Mouse (Mus musculus) embryonic facial prominence, embryonic 12.5 days (tissue): Measurements from ENCODE around the gene Borcs6. TPM values are rescaled to one million over a fixed set of nuclear protein-coding genes. Genes with fewer than 3 reads are reported as not detected.

ENCODE experiments used
- ATAC-seq: fragments of 200-750 bp; cut with Nextera tagmentation; 2 replicates; pipeline ENCODE4 v1.8.0; 2017; ENCODE audit not compliant: insufficient number of reproducible peaks, insufficient read depth, low FRiP score, low TSS enrichment
- H3K27ac ChIP-seq: fragments of 300-500 bp; sonication (generic); 2 replicates; pipeline ENCODE4 v1.5.1; 2016; ENCODE audit warnings: mild to moderate bottlenecking
- H3K27me3 ChIP-seq: fragments of 300-500 bp; sonication (generic); 2 replicates; pipeline ENCODE4 v1.6.1; 2016; ENCODE audit warnings: mild to moderate bottlenecking, moderate library complexity
- H3K36me3 ChIP-seq: fragments of 300-500 bp; sonication (generic); 2 replicates; pipeline ENCODE4 v1.6.1; 2016; ENCODE audit warnings: mild to moderate bottlenecking
- H3K4me1 ChIP-seq: fragments of 300-500 bp; sonication (generic); 2 replicates; pipeline ENCODE4 v1.6.1; 2016
- H3K4me2 ChIP-seq: fragments of 300-500 bp; sonication (generic); replicated peaks from 2 replicates; pipeline ENCODE4 v1.6.1; 2016; ENCODE audit warnings: mild to moderate bottlenecking, moderate library complexity
- H3K4me3 ChIP-seq: fragments of 300-500 bp; sonication (generic); 2 replicates; pipeline ENCODE4 v1.5.1; 2016; ENCODE audit warnings: mild to moderate bottlenecking
- H3K9ac ChIP-seq: fragments of 300-500 bp; sonication (generic); 2 replicates; pipeline ENCODE4 v1.6.1; 2016; ENCODE audit warnings: mild to moderate bottlenecking, moderate library complexity
- H3K9me3 ChIP-seq: fragments of 300-500 bp; sonication (generic); 2 replicates; pipeline ENCODE4 v1.6.1; 2016; ENCODE audit warnings: mild to moderate bottlenecking, moderate library complexity
- WGBS: fragments of 180-500 bp; shearing (Covaris S2); methylation state at CpG from one replicate; pipeline ENCODE4 v1.1.7; 2016; 5-methylcytosine and 5-hydroxymethylcytosine counted together
- polyA plus RNA-seq: library from polyadenylated mRNA; unstranded; fragments of >200 nt; fragmentation: Nextera tagmentation; extraction: Ambion mirVana; gene quantifications from 2 replicates; pipeline ENCODE4 v1.2.1, GENCODE M21; 2016

Borcs6 gene
- polyA plus RNA-seq, 1 experiment from 2014 or later = 12.3 TPM

DNA sequence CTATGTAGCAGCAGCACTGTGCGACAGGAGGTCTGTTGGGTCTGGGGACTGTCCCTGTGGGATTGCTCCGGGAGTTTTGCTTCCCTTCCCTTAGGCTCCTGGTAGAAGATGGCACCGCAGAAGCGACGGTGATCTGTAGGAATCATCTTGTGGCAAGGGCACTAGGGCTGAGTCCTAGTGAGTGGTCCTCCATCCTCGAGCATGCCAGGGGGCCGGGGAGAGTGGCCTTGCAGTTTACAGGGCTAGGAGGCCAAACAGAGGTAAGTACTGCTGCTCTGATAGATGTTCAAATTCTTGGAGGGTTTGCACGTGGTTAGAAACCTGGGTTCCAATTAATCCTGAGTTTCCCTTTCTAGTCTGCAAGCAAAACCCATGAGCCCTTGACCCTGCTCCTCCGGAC is 24.1 kb upstream of the Borcs6 start:
- 0 out of 2 replicates have a peak overlapping the region, but pooled peaks have one; percentile 62 for H3K4me3 ChIP-seq
- H3K36me3 ChIP-seq = peaks cover 54% of the 10 kb centered on the region

DNA sequence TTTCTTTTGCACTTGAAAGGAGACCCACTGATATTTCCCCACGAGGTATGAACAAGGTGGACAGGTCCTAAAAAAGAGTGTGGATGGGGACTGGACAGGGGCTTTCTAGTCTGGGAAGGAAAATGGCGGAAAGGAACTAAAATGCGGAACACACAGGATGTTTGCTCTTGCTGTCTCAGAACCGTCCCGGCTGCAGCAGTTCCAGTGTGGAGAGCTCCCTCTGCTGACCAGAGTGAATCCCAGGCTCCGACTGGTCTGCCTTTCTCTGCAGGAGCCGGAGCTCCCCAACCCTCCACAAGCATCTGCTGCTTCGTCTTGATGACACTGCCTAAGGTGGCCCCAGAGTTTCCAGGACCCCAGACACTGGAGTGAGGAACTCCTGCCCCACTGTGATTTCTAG is 23.7 kb upstream of the Borcs6 start:
- ATAC-seq = no peak
- Histone ChIP-seq H3K27ac (peak overlapping the region; percentile 64; the same call in 1 of the 2 replicates), H3K4me2 (peak overlapping the region; percentile 47), H3K27me3 (no peaks in the 10 kb centered on the region), H3K9me3 (no peaks in the 10 kb centered on the region), H3K4me1 (peaks cover 27% of the 10 kb centered on the region), H3K9ac (no peak overlapping the region), H3K36me3 (peaks cover 50% of the 10 kb centered on the region), H3K4me3 (peak overlapping the region; percentile 62; the same call in 1 of the 2 replicates)
- 9% methylated on average over 8 of the region's 8 CpGs for WGBS

More for the DNA sequence above, 24.1 kb upstream of the Borcs6 start:
- WGBS = 80% methylated on average over 9 of the region's 9 CpGs
- Histone ChIP-seq H3K27me3 (no peaks in the 10 kb centered on the region), H3K4me1 (peaks cover 27% of the 10 kb centered on the region), H3K27ac (peak overlapping the region; percentile 64; the same call in 1 of the 2 replicates), H3K9ac (no peak overlapping the region), H3K9me3 (no peaks in the 10 kb centered on the region), H3K4me2 (peak overlapping the region; percentile 47; the same call in 1 of the 2 replicates)
- no peak for ATAC-seq

DNA sequence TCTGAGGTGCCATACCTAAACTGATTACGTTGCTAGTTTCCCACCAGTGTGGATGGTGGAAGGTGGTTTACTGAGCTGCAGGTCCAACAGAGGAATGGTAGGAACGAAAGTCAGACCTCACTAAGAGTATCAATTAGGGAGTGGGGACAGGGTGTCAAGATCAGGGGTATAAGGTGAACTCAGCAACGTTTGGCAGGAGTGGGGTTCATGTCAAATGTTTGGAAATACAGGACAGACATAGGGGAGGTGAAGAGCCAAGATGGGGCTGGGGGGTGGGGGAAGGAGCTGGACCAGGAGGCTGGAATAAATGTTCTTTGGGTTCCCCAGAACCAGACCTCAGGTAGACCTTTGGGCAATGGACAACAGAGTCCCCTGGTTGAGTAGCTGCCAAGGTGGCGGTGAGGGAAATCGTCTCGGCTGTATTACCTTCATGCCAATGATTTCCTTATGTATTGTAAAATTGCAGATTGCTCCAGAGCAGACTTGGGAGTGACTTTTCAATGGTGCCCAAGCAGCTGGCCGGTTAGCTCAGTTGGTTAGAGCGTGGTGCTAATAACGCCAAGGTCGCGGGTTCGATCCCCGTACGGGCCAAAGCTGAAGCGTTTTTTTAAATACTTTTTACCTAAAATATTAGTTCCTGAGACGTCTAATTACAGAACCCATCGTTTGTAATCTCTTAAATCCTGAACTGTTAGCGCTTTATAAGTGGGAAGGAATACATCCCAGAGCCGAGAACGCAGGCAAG is 22.9 kb upstream of the Borcs6 start:
- 10% methylated on average over 20 of the region's 20 CpGs for WGBS
- Histone ChIP-seq H3K4me1 (peaks cover 27% of the 10 kb centered on the region), H3K9me3 (no peaks in the 10 kb centered on the region), H3K9ac (peak overlapping the region; percentile 53), H3K4me2 (peak overlapping the region; percentile 47), H3K27me3 (no peaks in the 10 kb centered on the region), H3K36me3 (peaks cover 41% of the 10 kb centered on the region), H3K27ac (peak overlapping the region; percentile 87), H3K4me3 (peak overlapping the region; percentile 62)
- no peak for ATAC-seq

DNA sequence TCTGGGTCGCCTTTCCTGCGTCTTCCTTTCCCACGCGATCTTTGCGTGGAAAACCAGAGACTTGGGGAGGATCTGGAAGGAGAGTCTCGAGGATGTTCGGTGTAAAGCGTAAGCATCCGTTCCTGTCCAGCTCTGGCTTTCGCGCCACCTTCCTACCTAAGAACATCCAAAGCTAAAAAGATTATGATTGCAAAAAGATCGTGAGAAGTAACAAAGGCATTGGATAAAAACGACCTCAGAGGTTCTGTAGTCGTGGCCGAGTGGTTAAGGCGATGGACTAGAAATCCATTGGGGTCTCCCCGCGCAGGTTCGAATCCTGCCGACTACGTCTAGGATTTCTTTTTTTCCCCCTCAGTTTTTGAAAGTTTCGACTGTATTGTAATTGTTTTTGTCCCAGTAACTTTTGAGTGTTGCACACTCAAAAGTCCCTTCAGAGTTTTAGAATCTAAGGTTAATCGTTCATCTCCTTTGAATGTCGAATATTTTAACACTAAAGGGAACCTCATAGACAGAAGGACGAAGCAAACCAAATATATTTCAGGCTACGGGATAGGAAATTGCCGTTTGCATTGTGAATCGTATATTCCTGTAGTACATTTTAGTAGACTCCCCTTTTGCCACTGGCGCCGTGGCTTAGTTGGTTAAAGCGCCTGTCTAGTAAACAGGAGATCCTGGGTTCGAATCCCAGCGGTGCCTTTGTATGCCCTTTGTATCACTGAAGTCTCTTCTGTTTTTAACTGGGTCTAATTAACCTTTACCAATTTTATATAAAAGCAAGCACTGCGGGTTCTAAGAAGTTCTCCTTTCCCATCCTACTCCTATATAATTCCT is 22.1 kb upstream of the Borcs6 start:
- under 1% methylated on average over 34 of the region's 34 CpGs for WGBS
- Histone ChIP-seq H3K27me3 (no peaks in the 10 kb centered on the region), H3K27ac (peak overlapping the region; percentile 87), H3K4me3 (peak overlapping the region; percentile 62), H3K9ac (peak overlapping the region; percentile 53), H3K9me3 (no peaks in the 10 kb centered on the region), H3K36me3 (peaks cover 36% of the 10 kb centered on the region), H3K4me2 (peak overlapping the region; percentile 47), H3K4me1 (peaks cover 27% of the 10 kb centered on the region)
- ATAC-seq = no peak

DNA sequence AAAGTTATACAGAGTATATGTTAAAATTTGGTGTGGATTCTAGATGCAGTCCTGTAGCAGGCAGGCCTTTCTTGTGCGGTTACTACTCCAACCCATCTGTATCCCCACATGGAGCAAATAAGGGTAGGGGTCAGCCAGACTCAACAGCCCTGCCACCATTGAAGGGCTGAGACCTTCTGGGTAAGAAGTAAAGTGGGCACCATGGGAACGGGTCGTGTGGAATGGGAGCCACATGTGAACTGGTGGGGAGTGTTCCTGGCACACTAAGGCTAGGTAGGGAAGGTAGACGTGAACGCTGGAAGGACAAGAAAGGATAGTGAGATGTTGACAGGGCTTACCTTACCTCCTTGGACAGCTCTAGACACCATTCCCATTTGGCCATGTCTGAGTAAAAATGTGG is 21.3 kb upstream of the Borcs6 start:
- Histone ChIP-seq H3K9me3 (no peaks in the 10 kb centered on the region), H3K4me3 (no peak overlapping the region), H3K4me1 (peaks cover 27% of the 10 kb centered on the region), H3K36me3 (peaks cover 29% of the 10 kb centered on the region), H3K9ac (no peak overlapping the region), H3K27ac (no peak overlapping the region), H3K4me2 (0 out of 2 replicates have a peak overlapping the region, but pooled peaks have one; percentile 47), H3K27me3 (no peaks in the 10 kb centered on the region)
- no peak for ATAC-seq
- WGBS = 65% methylated on average over 5 of the region's 5 CpGs

DNA sequence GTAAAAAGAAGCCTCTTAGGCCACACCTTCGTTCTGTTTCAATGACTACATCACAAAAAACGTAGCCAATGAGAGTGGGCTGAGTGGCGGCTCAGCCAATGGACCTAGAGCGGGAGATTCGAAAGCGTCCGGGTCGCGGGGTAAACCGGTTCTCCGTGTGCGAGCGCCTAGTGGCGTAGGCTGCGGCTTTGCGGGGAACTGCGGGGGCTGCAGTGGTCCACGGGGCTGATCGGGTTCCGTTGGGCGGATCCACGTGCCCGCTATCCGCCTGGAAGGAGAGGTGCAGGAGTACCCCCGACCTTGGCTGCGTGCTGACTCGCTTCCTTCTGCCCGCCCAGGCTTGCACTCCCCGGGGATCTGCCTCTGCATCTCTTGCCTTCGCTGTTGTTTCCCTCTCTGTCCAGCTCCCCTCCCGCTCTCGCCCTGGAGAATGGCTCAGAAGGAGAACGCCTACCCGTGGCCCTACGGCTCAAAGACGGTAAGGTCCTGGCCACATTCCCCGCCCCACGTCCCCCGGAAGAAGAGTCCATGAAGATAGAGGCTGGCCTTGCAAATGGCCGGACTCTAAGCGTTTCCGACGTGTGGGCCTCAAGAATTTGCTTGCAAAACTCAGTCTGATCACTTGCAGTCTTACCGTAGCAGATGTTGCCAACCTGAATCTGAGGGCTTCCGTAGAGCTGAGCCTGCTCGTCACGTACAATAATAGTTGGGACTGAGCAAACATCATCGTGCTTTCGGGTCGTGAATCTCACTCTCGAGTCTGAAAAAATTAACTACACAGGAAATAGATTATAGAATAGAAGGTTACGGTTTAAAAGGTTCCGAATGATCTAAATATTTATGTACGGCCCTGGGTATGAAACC is 13.8 kb upstream of the Borcs6 start, which contains the start of gene Aurkb:
Gene Aurkb, plus strand, starts transcription at position 117 of the 864 bp plus-strand sequence.
- Histone ChIP-seq H3K9ac (peak within 1 kb of the TSS; percentile 61), H3K27me3 (no peaks in the 10 kb centered on the region), H3K4me1 (peaks cover 17% of the 10 kb centered on the region), H3K9me3 (no peaks in the 10 kb centered on the region), H3K4me3 (peak within 1 kb of the TSS; percentile 62), H3K36me3 (peaks cover 23% of the 10 kb centered on the region), H3K27ac (peak within 1 kb of the TSS; percentile 83), H3K4me2 (peak within 1 kb of the TSS; percentile 63)
- under 1% methylated on average over 54 of the region's 54 CpGs for WGBS
- peak; percentile 79 for ATAC-seq

DNA sequence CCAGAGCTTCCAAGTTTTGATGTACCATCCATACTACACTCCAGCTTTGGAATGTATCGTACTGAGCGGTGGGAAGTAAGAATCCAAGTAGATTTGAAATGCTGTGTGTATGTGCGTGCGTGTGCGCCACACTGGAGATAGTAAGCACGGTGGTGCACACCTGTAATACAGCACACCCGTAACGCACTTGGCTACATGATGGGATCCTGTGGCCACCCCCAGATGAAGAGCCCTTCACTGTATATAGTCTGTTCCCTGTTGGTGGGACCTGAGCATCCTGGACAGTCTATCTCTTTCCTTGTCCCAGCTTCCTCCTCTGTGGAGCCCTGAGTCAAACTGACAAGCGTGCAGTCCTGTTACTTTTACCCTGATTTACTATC is 13.1 kb upstream of the Borcs6 start:
- Histone ChIP-seq H3K9me3 (no peaks in the 10 kb centered on the region), H3K9ac (peak overlapping the region; percentile 61), H3K36me3 (peaks cover 28% of the 10 kb centered on the region), H3K4me3 (peak overlapping the region; percentile 62), H3K4me1 (peaks cover 17% of the 10 kb centered on the region), H3K4me2 (peak overlapping the region; percentile 63), H3K27ac (peak overlapping the region; percentile 83; the same call in 1 of the 2 replicates), H3K27me3 (no peaks in the 10 kb centered on the region)
- WGBS = 13% methylated on average over 9 of the region's 9 CpGs
- no peak for ATAC-seq

DNA sequence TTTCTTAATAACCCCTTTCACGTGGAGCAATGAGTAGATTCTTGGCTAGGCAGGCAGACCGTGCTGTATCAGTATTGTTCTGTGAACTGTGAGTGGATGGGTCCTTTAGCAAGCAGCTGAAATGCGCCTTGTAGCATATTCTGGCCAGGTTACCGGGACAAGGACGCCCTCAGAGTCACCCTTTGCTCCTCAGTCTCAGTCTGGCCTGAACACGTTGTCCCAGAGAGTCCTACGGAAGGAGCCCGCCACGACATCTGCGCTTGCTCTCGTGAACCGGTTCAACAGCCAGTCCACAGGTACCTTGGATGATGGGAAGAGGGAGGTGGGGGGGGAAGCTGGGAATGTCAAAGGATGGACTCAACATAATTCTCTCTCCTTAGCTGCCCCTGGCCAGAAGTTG is 11.9 kb upstream of the Borcs6 start:
- Histone ChIP-seq H3K27ac (no peak overlapping the region), H3K9me3 (no peaks in the 10 kb centered on the region), H3K4me1 (peaks cover 17% of the 10 kb centered on the region), H3K9ac (no peak overlapping the region), H3K4me2 (peak overlapping the region; percentile 63), H3K36me3 (peaks cover 32% of the 10 kb centered on the region), H3K27me3 (no peaks in the 10 kb centered on the region), H3K4me3 (0 out of 2 replicates have a peak overlapping the region, but pooled peaks have one; percentile 62)
- 93% methylated on average over 12 of the region's 12 CpGs for WGBS
- ATAC-seq = no peak

DNA sequence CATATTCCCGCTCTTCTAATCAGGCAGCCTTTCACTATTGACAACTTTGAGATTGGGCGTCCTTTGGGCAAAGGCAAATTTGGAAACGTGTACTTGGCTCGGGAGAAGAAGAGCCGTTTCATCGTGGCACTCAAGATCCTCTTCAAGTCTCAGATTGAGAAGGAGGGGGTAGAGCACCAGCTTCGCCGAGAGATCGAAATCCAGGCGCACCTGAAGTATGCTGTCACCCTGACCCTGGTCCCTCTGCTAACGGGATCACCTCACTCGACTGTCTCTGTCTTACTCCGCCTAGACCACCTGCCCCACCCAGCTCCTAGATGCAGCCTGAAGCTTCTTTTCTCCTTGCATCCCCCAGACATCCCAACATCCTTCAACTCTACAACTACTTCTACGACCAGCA is 11.4 kb upstream of the Borcs6 start:
- WGBS = 94% methylated on average over 14 of the region's 14 CpGs
- Histone ChIP-seq H3K9me3 (no peaks in the 10 kb centered on the region), H3K27ac (no peak overlapping the region), H3K4me2 (no peak overlapping the region), H3K4me1 (peaks cover 17% of the 10 kb centered on the region), H3K27me3 (no peaks in the 10 kb centered on the region), H3K4me3 (no peak overlapping the region), H3K36me3 (peaks cover 34% of the 10 kb centered on the region), H3K9ac (no peak overlapping the region)
- no peak for ATAC-seq

DNA sequence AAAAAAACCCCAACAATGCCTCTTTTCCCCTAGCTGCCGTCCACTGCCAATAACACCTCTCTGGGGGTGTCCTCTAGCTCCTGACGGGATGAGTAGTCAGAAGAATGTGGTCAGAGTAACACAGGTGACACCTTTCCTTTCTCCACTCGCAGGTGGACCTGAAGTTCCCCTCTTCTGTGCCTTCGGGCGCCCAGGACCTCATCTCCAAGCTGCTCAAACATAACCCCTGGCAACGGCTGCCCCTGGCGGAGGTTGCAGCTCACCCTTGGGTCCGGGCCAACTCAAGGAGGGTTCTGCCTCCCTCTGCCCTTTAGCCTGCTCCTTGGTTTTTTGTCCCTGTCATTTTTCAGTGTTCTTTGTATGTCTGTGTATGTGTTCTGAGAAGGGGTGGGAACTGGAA is 8.8 kb upstream of the Borcs6 start:
- H3K4me3 ChIP-seq = no peak overlapping the region
- peaks cover 44% of the 10 kb centered on the region for H3K36me3 ChIP-seq
- no peak overlapping the region for H3K9ac ChIP-seq
- no peak overlapping the region for H3K27ac ChIP-seq
- H3K27me3 ChIP-seq = no peaks in the 10 kb centered on the region
- H3K4me1 ChIP-seq = peaks cover 17% of the 10 kb centered on the region
- WGBS = 92% methylated on average over 8 of the region's 8 CpGs
- H3K4me2 ChIP-seq = no peak overlapping the region
- H3K9me3 ChIP-seq = no peaks in the 10 kb centered on the region
- no peak for ATAC-seq

DNA sequence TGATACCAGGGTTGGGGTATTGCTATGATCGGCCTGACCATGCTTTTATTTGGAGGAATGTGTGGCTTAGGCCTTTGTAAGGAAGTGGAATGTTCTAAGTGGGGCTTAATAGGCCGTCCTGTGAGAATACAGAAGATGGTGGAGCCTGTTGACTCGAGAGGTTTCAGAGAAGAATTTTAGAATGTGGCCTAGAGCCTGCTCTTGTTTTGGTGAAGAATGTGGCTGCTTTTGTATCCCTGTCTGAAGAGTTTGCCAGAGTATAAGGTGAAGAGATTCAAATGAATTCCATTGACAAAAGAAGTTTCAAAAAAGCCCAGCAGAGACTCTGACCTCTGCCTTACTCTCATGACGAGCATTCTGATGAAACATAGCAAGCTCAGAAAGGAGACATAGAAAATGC is 7.7 kb upstream of the Borcs6 start:
- 84% methylated on average over 4 of the region's 4 CpGs for whole genome bisulfite sequencing
- no peaks in the 10 kb centered on the region for H3K9me3 ChIP-seq
- no peaks in the 10 kb centered on the region for H3K27me3 ChIP-seq
- H3K4me2 ChIP-seq = no peak overlapping the region
- ATAC-seq = no peak
- peaks cover 44% of the 10 kb centered on the region for H3K36me3 ChIP-seq
- H3K27ac ChIP-seq = no peak overlapping the region
- peaks cover 12% of the 10 kb centered on the region for H3K4me1 ChIP-seq
- no peak overlapping the region for H3K9ac ChIP-seq
- no peak overlapping the region for H3K4me3 ChIP-seq
